Mouse (Mus musculus) lung, embryonic 14.5 days (tissue): ENCODE results near the gene Map1s. TPM values are rescaled to one million over a fixed set of nuclear protein-coding genes. Genes with fewer than 3 reads are reported as not detected.
A peak's percentile ranks its signal among the peaks of the same experiment; 100 is the strongest.

Source experiments
- ATAC-seq: fragments of 200-750 bp; cut with Nextera tagmentation; 2 replicates; pipeline ENCODE4 v1.8.0; 2017; ENCODE audit warnings: mild to moderate bottlenecking, moderate TSS enrichment, moderate library complexity; ENCODE audit not compliant: insufficient read depth
- DNase-seq: peaks from one replicate; pipeline ENCODE4 v3.0.0-alpha.2; 2015
- H3K27ac ChIP-seq: fragments of 300-500 bp; sonication (generic); 2 replicates; pipeline ENCODE4 v1.5.1; 2014; ENCODE audit warnings: low read depth, mild to moderate bottlenecking, moderate library complexity
- H3K27me3 ChIP-seq: fragments of 300-500 bp; sonication (generic); 2 replicates; pipeline ENCODE4 v1.6.1; 2014; ENCODE audit warnings: low read length, control low read depth; ENCODE audit not compliant: insufficient read depth
- H3K36me3 ChIP-seq: fragments of 300-500 bp; sonication (generic); 2 replicates; pipeline ENCODE4 v1.6.1; 2014; ENCODE audit warnings: control low read depth; ENCODE audit not compliant: insufficient read depth
- H3K4me1 ChIP-seq: fragments of 300-500 bp; sonication (generic); 2 replicates; pipeline ENCODE4 v1.6.1; 2014; ENCODE audit warnings: antibody characterized with exemption, control low read depth; ENCODE audit not compliant: insufficient read depth
- H3K4me2 ChIP-seq: fragments of 300-500 bp; sonication (generic); 2 replicates; pipeline ENCODE4 v1.6.1; 2014; ENCODE audit warnings: mild to moderate bottlenecking
- H3K4me3 ChIP-seq: fragments of 300-500 bp; sonication (generic); 2 replicates; pipeline ENCODE4 v1.5.1; 2014; ENCODE audit warnings: low read depth, low read length
- H3K9ac ChIP-seq: fragments of 300-500 bp; sonication (generic); 2 replicates; pipeline ENCODE4 v1.6.1; 2014
- H3K9me3 ChIP-seq: fragments of 300-500 bp; sonication (generic); 2 replicates; pipeline ENCODE4 v1.6.1; 2016; ENCODE audit warnings: low read depth, low read length, control low read depth
- CTCF ChIP-seq: IDR thresholded peaks from 2 replicates; pipeline ENCODE4 v1.5.1; 2016; ENCODE audit warnings: antibody characterized with exemption, low read depth
- WGBS: fragments of 180-500 bp; shearing (Covaris S2); extraction: QIAGEN DNeasy Blood & Tissue Kit; methylation state at CpG from one replicate; pipeline ENCODE4 v1.1.7; 2014; 5-methylcytosine and 5-hydroxymethylcytosine counted together
- polyA plus RNA-seq: library from polyadenylated mRNA; unstranded; fragments of >200 nt; fragmentation: Nextera tagmentation; extraction: Ambion mirVana; gene quantifications from 2 replicates; pipeline ENCODE4 v1.2.1, GENCODE M21; 2014

The Map1s gene
- polyA plus RNA-seq, 1 experiment from 2014 or later = 54.4 TPM

DNA sequence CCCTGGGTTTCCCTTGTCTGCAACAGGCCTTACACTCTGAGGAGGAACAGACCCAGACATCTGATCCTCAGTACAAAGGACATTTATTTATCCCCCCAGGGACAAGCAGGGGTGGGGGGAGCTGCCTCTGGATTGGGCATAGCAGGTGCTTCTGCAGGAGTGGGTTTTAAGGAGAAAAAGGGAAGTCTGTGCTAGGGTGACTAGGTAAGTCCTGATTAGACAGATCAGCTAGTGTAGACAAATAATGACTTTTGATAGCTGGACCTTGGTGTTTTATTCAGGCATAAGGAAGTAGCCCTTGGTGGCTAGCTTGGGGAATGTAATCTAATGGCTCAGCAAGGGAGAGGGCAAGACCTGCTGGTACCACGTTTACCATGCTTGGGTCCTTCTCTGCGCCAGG, 6.5 kb upstream of the Map1s start:
- H3K9ac ChIP-seq = no peak overlapping the region
- no peaks in the 10 kb centered on the region for H3K9me3 ChIP-seq
- H3K4me1 ChIP-seq = no peaks in the 10 kb centered on the region
- no peak overlapping the region for H3K4me2 ChIP-seq
- no peak overlapping the region for H3K27ac ChIP-seq
- H3K27me3 ChIP-seq = peaks cover 3% of the 10 kb centered on the region; the same call in 1 of the 2 replicates
- H3K36me3 ChIP-seq = peaks cover 23% of the 10 kb centered on the region
- no peak for DNase-seq
- H3K4me3 ChIP-seq = no peak overlapping the region
- no peak for TF ChIP-seq CTCF
- 70% methylated on average over 2 of the region's 2 CpGs for WGBS
- ATAC-seq = no peak

DNA sequence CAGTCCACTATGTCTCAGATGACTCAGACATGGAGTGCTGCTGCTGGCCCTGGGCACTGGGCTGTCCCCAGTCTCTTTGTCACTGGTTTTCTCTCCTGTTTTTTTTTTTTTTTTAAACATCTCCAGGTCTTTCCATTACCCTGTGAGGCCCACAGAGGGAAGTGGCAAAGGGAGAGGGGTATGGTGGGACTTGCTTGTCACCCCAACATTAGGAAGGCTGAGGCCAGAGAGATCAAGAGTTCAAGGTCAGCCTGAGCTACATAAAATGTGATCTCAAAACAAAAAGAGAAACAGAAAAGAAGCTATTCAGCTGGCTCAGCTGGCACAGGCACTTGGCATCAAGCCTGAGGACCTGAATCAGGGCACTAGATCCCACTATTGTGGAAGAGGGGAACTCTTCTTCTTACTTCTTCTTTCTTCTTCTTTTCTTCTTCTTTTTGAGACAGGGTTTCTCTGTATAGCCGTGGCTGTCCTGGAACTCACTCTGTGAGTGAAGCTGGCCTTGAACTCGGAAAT, 4.8 kb upstream of the Map1s start:
- Histone ChIP-seq H3K27me3 (peaks cover 3% of the 10 kb centered on the region; the same call in 1 of the 2 replicates), H3K36me3 (peaks cover 6% of the 10 kb centered on the region; the same call in 1 of the 2 replicates), H3K9ac (no peak overlapping the region), H3K4me2 (no peak overlapping the region), H3K27ac (no peak overlapping the region), H3K4me1 (peaks cover 7% of the 10 kb centered on the region; the same call in 1 of the 2 replicates), H3K9me3 (no peaks in the 10 kb centered on the region), H3K4me3 (no peak overlapping the region)
- no peak for TF ChIP-seq CTCF
- DNase-seq (no peak), ATAC-seq (no peak)
- 67% methylated on average over 2 of the region's 2 CpGs for WGBS

DNA sequence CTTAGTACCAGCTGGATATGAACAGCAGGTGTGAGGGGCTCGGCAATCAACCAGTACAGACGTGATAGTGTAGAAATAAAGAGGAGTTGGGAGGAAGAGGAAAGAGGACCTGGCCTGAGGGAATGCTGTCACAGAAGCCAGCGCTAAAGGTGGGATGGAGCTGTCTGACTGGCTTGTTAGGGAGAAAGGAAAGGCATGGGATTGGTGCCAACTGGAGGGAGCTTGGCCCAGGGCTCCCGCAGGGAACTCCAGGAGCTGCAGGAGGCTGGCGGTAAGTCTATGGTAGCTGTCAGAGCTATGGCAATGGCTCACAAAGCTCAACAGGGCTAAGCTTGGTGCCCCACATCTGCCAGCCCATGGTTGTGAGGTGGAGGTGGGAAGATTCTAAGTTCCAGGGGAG, 3.5 kb upstream of the Map1s start:
- no peak for TF ChIP-seq CTCF
- DNase-seq (peak; percentile 17), ATAC-seq (no peak)
- Histone ChIP-seq H3K36me3 (no peaks in the 10 kb centered on the region), H3K27me3 (peaks cover 3% of the 10 kb centered on the region; the same call in 1 of the 2 replicates), H3K27ac (no peak overlapping the region), H3K4me1 (peaks cover 14% of the 10 kb centered on the region), H3K4me2 (no peak overlapping the region), H3K9ac (no peak overlapping the region), H3K4me3 (no peak overlapping the region), H3K9me3 (no peaks in the 10 kb centered on the region)
- 30% methylated on average over 5 of the region's 5 CpGs for WGBS

DNA sequence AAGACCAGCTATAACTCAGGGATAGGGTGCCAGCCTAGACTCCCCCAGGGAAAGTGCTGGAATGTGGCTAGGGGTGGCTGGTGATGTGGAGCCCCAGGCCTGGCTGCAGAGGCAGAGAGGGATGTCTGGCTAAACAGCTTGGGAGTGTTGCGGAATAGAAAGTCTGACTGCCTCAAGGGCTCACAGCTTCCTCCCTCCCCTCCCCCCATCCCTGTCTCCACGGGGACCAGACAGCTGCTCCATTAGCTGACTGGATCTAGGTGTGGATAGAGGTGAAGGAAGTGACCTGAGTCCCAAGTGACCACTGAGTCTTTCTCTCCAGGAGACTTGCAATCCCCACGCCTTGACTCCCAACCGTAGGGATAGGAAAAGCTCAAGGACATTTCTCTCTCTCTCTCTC, 2.6 kb upstream of the Map1s start:
- 36% methylated on average over 3 of the region's 4 CpGs for WGBS
- no peaks in the 10 kb centered on the region for H3K36me3 ChIP-seq
- H3K9ac ChIP-seq = no peak overlapping the region
- H3K27me3 ChIP-seq = peaks cover 3% of the 10 kb centered on the region; the same call in 1 of the 2 replicates
- no peaks in the 10 kb centered on the region for H3K9me3 ChIP-seq
- DNase-seq (no peak), ATAC-seq (no peak)
- H3K4me3 ChIP-seq = no peak overlapping the region
- no peak overlapping the region for H3K4me2 ChIP-seq
- peaks cover 15% of the 10 kb centered on the region for H3K4me1 ChIP-seq
- TF ChIP-seq CTCF = no peak
- H3K27ac ChIP-seq = no peak overlapping the region

DNA sequence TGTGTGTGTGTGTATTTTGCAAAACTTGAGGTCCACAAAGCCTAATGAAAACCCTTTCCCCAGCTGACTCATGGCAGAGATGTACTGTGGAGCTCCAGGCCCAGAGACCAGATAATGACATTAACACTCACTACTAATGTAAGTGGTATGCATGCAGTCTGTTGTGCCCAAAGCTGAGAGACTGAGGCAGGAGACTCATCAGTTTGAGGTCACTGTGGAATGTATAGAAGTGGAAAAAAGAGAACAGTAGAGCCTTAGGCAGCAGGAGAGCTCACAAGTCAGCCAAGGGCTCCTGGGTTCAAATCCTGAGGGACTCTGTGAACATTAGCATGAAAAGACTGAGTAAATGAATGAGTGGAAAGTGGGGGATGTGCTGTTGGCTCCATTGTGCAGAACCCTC, 2.1 kb upstream of the Map1s start:
- H3K4me2 ChIP-seq = no peak overlapping the region
- H3K9me3 ChIP-seq = no peaks in the 10 kb centered on the region
- no peak for TF ChIP-seq CTCF
- no peak overlapping the region for H3K4me3 ChIP-seq
- H3K27ac ChIP-seq = no peak overlapping the region
- DNase-seq (no peak), ATAC-seq (no peak)
- H3K36me3 ChIP-seq = no peaks in the 10 kb centered on the region
- no peak overlapping the region for H3K9ac ChIP-seq
- H3K4me1 ChIP-seq = peaks cover 15% of the 10 kb centered on the region
- H3K27me3 ChIP-seq = peaks cover 3% of the 10 kb centered on the region; the same call in 1 of the 2 replicates

DNA sequence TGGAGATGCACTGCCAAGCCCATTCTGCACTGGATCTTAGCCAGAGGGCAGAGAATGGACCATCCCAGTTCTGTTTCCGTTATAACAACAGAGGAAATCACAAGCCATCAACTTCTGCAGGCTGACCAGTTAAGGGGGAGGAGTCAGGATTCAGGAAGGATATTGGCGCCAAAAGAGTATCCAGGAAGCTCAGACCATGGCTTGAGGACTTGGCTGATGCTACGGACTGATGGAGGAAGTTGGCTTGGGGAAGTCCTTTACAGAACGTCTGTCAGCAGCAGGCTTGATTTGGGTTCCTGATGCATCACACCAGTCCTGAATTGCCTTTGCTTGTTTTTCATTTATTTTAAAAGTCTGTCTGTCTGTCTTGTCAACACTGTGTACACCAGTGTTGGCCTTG, 1.2 kb upstream of the Map1s start:
- TF ChIP-seq CTCF = no peak
- no peak for ATAC-seq
- 46% methylated on average over 4 of the region's 4 CpGs for WGBS

DNA sequence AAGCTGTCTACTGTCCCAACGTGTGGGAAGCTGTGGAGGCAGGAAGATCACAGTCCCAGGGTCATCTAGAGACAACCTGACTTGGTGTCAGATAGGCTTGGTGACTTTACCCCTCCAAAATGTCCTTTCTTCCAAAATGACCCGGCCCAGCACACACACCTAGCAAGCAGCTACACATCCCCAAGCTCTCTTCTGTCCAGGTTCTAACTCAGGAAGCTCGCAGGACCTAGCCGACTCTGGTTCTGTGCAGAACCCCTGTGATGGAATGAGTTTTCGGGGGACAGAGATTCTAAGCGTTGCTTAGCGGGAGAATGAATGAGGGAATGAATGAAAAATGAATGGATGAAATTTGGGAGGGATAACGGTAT, 285 bp upstream of the Map1s start:
- DNase-seq (no peak), ATAC-seq (peak; percentile 22; the same call in 1 of the 2 replicates)
- no peaks in the 10 kb centered on the region for H3K36me3 ChIP-seq
- peaks cover 15% of the 10 kb centered on the region for H3K4me1 ChIP-seq
- no peak for TF ChIP-seq CTCF
- 21% methylated on average over 8 of the region's 8 CpGs for WGBS
- no peaks in the 10 kb centered on the region for H3K9me3 ChIP-seq
- peak overlapping the region; percentile 93 for H3K4me2 ChIP-seq
- peaks cover 3% of the 10 kb centered on the region; the same call in 1 of the 2 replicates for H3K27me3 ChIP-seq
- H3K27ac ChIP-seq = peak overlapping the region; percentile 65
- H3K4me3 ChIP-seq = peak overlapping the region; percentile 89
- peak overlapping the region; percentile 93 for H3K9ac ChIP-seq

More for the DNA sequence above, 1.2 kb upstream of the Map1s start:
- Histone ChIP-seq H3K27ac (no peak overlapping the region), H3K27me3 (peaks cover 3% of the 10 kb centered on the region; the same call in 1 of the 2 replicates), H3K4me1 (peaks cover 15% of the 10 kb centered on the region), H3K4me2 (no peak overlapping the region), H3K9ac (no peak overlapping the region), H3K36me3 (no peaks in the 10 kb centered on the region), H3K9me3 (no peaks in the 10 kb centered on the region), H3K4me3 (no peak overlapping the region)
- DNase-seq = peak; percentile 63
